Mouse (Mus musculus): ENCODE measurements at regions not wholly inside any gene's neighbourhood (a gene's known extent, or its start where the extent isn't known, plus 50 kb on each side); places are given as distances from the start of the nearest gene placed in this dataset.

DNA sequence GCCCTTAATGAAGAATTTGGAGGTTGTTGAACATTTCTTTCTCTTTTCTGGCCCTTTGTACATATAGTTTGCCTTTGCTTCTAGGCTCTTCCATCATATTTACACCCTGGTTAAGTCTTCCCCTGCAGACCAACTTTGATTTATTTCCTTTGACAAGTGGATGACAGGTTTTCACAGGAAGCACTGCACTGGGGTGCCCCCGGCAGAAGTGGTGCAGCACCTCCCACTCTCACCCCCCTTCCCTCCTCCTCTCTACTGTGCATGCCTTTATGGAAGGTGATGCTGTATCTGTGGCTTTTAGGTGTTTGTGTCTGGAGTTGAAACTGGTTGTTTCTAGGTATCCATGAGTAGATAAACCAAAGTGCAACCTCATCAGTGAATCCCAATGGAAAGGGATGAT is 518.2 kb upstream of the Nr5a2 start:
- no peak overlapping the region for H3K27ac ChIP-seq
- H3K4me3 ChIP-seq (replicated peaks), result no peak overlapping the region
- no peaks in the 10 kb centered on the region for H3K4me1 ChIP-seq
- no peaks in the 10 kb centered on the region for H3K27me3 ChIP-seq
- WGBS, result 90% methylated on average over 1 of the region's 1 CpGs
- no peak overlapping the region for H3K9ac ChIP-seq
- H3K4me2 ChIP-seq, result no peak overlapping the region
- no peak for ATAC-seq (ENCODE audit: low FRiP score)
- H3K9me3 ChIP-seq, result no peaks in the 10 kb centered on the region
- no peaks in the 10 kb centered on the region for H3K36me3 ChIP-seq (replicated peaks)

DNA sequence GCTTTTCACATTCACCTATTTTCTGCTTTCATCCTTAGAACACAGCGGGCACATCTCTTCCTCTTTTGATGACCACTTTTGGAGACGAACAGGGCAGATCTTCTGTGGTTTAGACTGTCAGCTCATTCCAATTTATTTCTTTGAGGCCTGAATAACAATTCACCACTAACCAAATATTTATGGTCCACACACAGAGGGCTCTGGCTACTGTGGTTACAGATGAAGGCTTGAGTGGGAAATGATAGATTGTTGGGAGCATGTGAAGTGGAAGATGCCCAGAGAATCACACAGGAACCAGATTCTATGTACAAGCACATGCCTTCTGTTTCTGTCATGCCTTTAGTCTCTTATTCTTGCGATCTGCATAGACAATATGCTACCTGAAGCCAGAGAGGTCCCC is 517.0 kb upstream of the Nr5a2 start:
- ATAC-seq (ENCODE audit: low FRiP score), result no peak
- H3K27me3 ChIP-seq, result no peaks in the 10 kb centered on the region
- H3K4me3 ChIP-seq (replicated peaks), result no peak overlapping the region
- no peaks in the 10 kb centered on the region for H3K36me3 ChIP-seq (replicated peaks)
- H3K9ac ChIP-seq, result no peak overlapping the region
- WGBS, result 78% methylated on average over 3 of the region's 3 CpGs
- no peak overlapping the region for H3K27ac ChIP-seq
- no peaks in the 10 kb centered on the region for H3K9me3 ChIP-seq
- no peaks in the 10 kb centered on the region for H3K4me1 ChIP-seq
- no peak overlapping the region for H3K4me2 ChIP-seq

DNA sequence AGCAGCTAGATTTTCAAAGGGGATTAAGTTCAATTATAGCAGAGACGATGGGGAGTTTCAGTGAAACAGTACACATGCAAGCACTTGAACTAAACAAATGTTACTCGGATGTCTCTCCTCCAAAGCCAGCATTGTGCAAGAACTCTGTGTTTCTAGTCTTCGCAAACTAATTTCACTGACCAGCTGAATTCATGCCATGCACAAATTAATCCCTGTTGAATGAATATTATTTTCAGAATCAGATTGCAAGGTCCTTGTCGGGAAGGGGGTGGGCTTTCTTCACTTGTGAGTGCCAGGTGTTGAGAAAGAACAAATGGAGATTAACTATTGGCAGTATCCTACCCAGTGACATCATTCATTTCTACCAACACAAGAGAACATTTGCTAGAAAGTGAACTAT is 514.6 kb upstream of the Nr5a2 start:
- no peak for ATAC-seq (ENCODE audit: low FRiP score)
- H3K27ac ChIP-seq, result no peak overlapping the region

DNA sequence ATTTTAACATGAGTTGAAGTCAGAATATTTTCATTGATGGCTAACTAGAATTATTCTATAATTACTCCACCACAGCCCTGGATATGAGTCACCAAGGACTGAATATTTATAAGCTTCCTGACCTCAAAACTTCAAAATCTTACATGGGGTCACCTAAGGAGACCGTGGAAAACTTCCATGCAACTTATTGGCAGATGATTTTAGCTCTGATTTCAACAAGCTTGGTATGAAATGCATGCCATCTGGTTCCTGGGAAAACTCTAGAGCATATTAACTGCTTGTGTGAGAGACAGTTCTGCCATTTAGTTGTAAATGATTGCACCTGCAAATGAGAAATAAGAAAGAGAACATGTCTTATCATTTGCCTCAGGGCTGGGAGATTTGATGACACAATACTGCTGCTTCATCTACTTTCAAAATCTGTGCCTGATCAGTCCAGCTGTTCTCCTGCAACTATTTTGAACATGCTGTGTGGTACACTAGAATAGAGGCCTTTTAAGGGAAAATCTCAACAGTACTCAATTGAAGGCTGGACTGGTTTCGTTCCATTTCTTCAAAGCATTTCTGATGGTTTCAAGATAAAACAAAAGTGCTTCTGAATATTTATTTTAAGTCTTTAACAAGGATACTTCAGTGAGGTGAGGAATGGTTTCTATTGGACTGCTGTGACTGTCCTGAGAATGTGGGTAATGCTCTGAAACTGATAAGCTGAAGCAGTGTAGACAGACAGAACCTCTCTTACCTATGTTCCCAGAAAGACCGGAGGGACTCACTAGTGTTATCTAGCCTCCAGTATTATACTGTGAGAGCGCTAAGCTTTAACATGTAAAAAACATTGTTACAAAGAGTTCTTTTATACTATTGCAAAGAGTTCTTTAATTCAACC is 513.8 kb upstream of the Nr5a2 start:
- 84% methylated on average over 4 of the region's 4 CpGs for WGBS

More for the DNA sequence above, 514.6 kb upstream of the Nr5a2 start:
- WGBS, result 47% methylated on average over 4 of the region's 4 CpGs
- Histone ChIP-seq H3K9ac (no peak overlapping the region), H3K4me1 (no peaks in the 10 kb centered on the region), H3K9me3 (no peaks in the 10 kb centered on the region), H3K27me3 (no peaks in the 10 kb centered on the region), H3K36me3 (replicated peaks) (no peaks in the 10 kb centered on the region), H3K4me2 (no peak overlapping the region), H3K4me3 (replicated peaks) (no peak overlapping the region)

DNA sequence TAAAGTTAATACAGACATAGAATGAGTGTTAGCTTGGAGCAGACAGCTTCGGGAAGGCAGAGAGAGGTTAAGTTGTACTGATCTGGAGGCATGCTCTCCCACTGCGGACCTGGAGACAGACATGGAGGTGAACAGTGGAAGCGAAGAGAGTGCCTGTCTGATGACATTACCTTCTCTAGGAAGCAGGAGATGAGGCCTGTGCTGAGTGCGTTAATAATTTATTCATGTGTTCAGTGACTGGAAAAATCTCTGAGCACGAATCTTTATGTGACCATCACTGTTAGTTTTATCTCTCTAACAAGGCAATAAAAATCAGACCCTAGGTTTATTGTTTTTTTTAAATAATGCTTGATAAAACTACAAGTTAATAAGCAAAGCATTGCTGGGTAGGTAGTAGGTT is 504.7 kb upstream of the Nr5a2 start:
- ATAC-seq (ENCODE audit: low FRiP score), result no peak
- Histone ChIP-seq H3K4me1 (no peaks in the 10 kb centered on the region; the same call in 1 of the 2 replicates), H3K27ac (no peak overlapping the region), H3K4me3 (replicated peaks) (no peak overlapping the region), H3K9ac (no peak overlapping the region), H3K27me3 (no peaks in the 10 kb centered on the region), H3K36me3 (replicated peaks) (no peaks in the 10 kb centered on the region), H3K4me2 (no peak overlapping the region), H3K9me3 (no peaks in the 10 kb centered on the region)
- 85% methylated on average over 5 of the region's 5 CpGs for WGBS

More for the DNA sequence above, 513.8 kb upstream of the Nr5a2 start:
- ATAC-seq (ENCODE audit: low FRiP score), result no peak
- no peak overlapping the region for H3K9ac ChIP-seq
- no peaks in the 10 kb centered on the region for H3K36me3 ChIP-seq (replicated peaks)
- H3K4me1 ChIP-seq, result no peaks in the 10 kb centered on the region
- no peak overlapping the region for H3K4me3 ChIP-seq (replicated peaks)
- H3K27me3 ChIP-seq, result no peaks in the 10 kb centered on the region
- no peaks in the 10 kb centered on the region for H3K9me3 ChIP-seq
- no peak overlapping the region for H3K27ac ChIP-seq
- H3K4me2 ChIP-seq, result no peak overlapping the region

DNA sequence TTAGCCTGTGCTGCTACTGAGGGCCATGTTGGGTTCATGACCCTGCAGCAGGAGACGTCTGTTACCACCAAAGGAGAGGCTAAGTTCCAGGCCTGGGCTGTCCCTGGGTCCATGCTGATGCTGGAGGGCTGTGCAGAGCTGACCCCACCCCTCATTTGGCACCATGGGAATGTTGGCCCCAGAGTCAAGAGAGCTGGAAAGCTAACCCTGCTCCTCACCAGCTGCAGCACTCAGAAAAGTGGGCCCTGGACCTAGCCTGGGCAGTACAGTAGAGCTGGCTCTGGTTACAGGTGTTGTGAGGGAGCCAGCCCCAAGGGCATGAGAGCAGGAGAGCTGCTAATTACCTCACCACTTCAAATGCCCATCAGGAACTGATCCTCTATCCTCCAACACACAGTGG is 500.9 kb upstream of the Nr5a2 start:
- Histone ChIP-seq H3K9ac (no peak overlapping the region), H3K36me3 (replicated peaks) (no peaks in the 10 kb centered on the region), H3K27ac (no peak overlapping the region), H3K9me3 (no peaks in the 10 kb centered on the region), H3K4me2 (no peak overlapping the region), H3K4me1 (no peaks in the 10 kb centered on the region), H3K4me3 (replicated peaks) (no peak overlapping the region), H3K27me3 (no peaks in the 10 kb centered on the region)
- WGBS, result 79% methylated on average over 1 of the region's 1 CpGs
- no peak for ATAC-seq (ENCODE audit: low FRiP score)

DNA sequence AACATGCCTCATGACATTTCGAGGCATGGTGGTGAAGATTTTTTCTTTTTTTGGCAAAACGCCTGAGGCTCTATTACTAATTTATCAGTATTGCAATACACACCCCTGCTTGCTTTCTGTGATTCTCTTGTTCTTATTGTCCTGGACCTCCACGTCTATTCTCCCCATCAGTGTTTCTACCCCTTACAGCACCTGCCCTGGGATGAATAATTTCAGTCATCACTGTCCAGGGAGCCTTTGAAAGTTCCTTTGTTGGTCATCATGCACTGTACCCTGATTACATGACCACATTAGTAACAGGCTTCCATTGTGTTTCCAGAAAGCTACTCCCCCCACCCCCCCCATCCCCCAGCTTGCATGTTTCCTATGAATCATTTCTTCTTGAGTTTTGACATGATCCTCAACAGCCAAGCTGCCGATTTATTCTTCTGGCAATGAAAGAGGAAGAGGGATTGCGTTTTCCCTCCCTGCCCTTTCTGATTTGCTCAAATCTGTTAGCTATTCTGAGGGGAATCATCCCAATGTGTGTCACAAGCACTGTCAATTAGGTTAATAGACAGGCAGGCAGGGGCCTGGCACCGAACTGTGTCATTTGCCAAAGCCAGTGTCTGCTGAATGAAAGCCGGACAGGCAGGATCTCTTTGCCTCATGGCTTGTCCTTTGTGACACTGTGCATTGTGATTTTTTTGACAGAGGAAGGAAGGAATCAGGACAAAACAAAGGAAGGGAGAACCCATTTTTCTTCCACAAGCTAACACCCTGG is 493.4 kb upstream of the Nr5a2 start:
- Histone ChIP-seq H3K4me1 (peaks cover 13% of the 10 kb centered on the region), H3K27me3 (no peaks in the 10 kb centered on the region), H3K36me3 (replicated peaks) (no peaks in the 10 kb centered on the region), H3K27ac (no peak overlapping the region), H3K9ac (no peak overlapping the region), H3K4me2 (no peak overlapping the region), H3K9me3 (no peaks in the 10 kb centered on the region), H3K4me3 (replicated peaks) (no peak overlapping the region)
- peak; percentile 58 for ATAC-seq (ENCODE audit: low FRiP score)
- 40% methylated on average over 7 of the region's 7 CpGs for WGBS

DNA sequence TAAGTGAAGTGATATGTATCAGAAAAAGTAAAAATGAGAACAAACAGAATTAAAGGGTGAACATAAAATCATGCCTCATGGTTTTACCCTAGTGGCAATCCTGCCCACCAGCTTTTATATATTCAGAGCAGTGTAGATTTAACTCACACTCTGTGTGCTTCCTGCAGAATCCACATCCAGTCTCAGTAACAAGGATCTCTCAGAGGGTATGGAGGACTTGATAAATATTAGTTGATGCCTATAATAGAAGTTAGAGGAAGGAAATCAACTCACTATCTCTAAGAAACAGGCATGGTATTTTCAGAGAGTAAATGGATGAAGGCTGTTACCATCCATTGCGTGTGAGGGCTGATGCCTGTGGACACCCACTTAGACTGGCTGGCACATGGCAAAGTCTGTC is 492.5 kb upstream of the Nr5a2 start:
- no peak overlapping the region for H3K4me3 ChIP-seq (replicated peaks)
- whole genome bisulfite sequencing, result 88% methylated on average over 1 of the region's 1 CpGs
- no peaks in the 10 kb centered on the region for H3K36me3 ChIP-seq (replicated peaks)
- peak; percentile 49; the same call in 1 of the 2 replicates for ATAC-seq (ENCODE audit: low FRiP score)
- no peaks in the 10 kb centered on the region for H3K27me3 ChIP-seq
- H3K27ac ChIP-seq, result no peak overlapping the region
- H3K4me2 ChIP-seq, result no peak overlapping the region
- no peaks in the 10 kb centered on the region for H3K9me3 ChIP-seq
- no peak overlapping the region for H3K9ac ChIP-seq
- H3K4me1 ChIP-seq, result peaks cover 13% of the 10 kb centered on the region

DNA sequence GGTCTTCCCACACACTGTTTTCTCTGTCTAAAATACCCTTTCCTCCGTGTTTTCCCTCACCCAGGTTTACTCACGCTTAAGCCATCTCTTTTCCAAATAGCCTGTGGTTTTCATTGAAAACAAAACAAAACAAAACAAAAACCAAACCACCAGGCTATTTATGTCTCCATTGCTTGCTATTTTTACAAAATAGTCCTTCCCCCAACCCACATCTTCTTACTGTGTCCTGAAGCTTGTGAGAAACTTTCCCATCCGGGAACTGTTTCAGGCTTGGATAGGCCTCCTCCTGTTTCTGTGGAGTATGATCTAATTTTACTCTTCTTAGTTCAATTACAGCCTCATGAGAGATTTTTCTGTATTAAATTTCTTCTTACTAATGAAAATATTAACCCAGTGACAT is 486.2 kb upstream of the Nr5a2 start:
- H3K27ac ChIP-seq, result no peak overlapping the region
- no peak overlapping the region for H3K9ac ChIP-seq
- H3K4me1 ChIP-seq, result peaks cover 3% of the 10 kb centered on the region; the same call in 1 of the 2 replicates
- H3K4me2 ChIP-seq, result no peak overlapping the region
- no peak overlapping the region for H3K4me3 ChIP-seq (replicated peaks)
- H3K36me3 ChIP-seq (replicated peaks), result no peaks in the 10 kb centered on the region
- H3K27me3 ChIP-seq, result no peaks in the 10 kb centered on the region
- WGBS, result 40% methylated on average over 3 of the region's 3 CpGs
- no peak for ATAC-seq (ENCODE audit: low FRiP score)
- no peaks in the 10 kb centered on the region for H3K9me3 ChIP-seq

DNA sequence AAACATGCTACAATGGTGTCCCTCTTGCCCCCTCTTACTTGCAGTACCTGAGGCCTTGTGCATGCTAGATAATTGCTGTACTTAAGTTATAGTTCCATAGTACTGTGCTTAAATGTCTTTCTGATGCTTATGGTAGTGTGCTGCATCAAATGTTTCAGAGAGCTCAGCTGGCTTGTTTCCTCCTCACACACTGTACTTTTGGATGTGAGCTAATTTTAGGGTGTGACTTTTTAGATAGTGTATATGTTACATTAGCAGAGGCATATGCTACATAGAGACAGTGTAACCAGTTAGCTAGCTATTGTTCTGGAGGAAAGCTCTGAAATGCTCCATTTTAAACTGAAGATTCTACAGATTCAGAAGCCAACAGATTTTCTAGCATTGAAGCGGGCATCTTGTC is 467.9 kb upstream of the Nr5a2 start:
- WGBS, result 97% methylated on average over 1 of the region's 1 CpGs
- H3K9ac ChIP-seq, result no peak overlapping the region
- H3K4me2 ChIP-seq, result no peak overlapping the region
- no peaks in the 10 kb centered on the region for H3K36me3 ChIP-seq (replicated peaks)
- H3K27me3 ChIP-seq, result no peaks in the 10 kb centered on the region
- no peak for ATAC-seq (ENCODE audit: low FRiP score)
- H3K4me1 ChIP-seq, result no peaks in the 10 kb centered on the region
- no peaks in the 10 kb centered on the region for H3K9me3 ChIP-seq
- no peak overlapping the region for H3K4me3 ChIP-seq (replicated peaks)
- no peak overlapping the region for H3K27ac ChIP-seq

DNA sequence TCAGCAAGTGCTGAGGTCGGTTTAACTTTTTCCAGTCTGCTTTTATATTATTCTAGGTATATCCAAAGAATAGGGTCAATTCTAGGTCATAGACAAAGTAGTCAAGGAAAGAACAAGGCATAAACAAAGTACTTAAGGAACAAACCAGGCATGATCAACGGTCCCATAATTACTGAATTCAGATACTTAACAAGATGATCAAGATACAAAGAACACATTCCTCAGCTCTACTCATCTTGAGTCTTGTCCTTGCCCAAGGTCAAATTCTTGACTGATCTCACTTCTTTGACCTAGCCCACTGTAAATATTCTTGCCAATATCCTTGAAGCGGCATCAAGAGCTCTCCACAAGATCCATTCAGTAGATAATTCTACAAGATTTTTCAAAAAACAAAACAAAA is 458.1 kb upstream of the Nr5a2 start:
- Histone ChIP-seq H3K9ac (no peak overlapping the region), H3K4me2 (no peak overlapping the region), H3K27ac (no peak overlapping the region), H3K36me3 (replicated peaks) (no peaks in the 10 kb centered on the region), H3K27me3 (no peaks in the 10 kb centered on the region), H3K4me1 (no peaks in the 10 kb centered on the region), H3K9me3 (no peaks in the 10 kb centered on the region), H3K4me3 (replicated peaks) (no peak overlapping the region)
- 60% methylated on average over 3 of the region's 3 CpGs for WGBS
- ATAC-seq (ENCODE audit: low FRiP score), result no peak

DNA sequence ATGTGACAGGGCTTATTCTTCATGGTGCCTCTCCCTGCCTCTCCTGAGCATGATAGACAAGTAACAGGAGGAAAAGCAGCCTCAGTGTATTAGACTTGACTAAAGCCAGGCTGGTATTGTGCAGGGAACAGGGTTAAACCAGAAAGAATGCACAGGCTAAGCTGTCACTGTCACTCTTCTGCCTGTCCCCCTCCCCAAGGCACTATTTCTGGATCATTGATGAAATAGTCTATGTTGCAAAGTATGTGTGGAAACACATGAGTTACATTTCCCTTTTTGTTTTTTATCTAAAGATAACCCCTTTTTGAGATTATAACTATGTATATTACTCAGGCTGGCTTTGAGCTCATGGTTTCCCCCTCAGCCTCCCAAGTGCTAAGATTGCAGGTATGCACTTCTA is 436.5 kb upstream of the Nr5a2 start:
- Histone ChIP-seq H3K4me2 (no peak overlapping the region), H3K4me1 (peaks cover 2% of the 10 kb centered on the region; the same call in 1 of the 2 replicates), H3K9ac (no peak overlapping the region), H3K36me3 (replicated peaks) (no peaks in the 10 kb centered on the region), H3K27ac (no peak overlapping the region), H3K27me3 (no peaks in the 10 kb centered on the region), H3K9me3 (no peaks in the 10 kb centered on the region), H3K4me3 (replicated peaks) (no peak overlapping the region)
- no peak for ATAC-seq (ENCODE audit: low FRiP score)

DNA sequence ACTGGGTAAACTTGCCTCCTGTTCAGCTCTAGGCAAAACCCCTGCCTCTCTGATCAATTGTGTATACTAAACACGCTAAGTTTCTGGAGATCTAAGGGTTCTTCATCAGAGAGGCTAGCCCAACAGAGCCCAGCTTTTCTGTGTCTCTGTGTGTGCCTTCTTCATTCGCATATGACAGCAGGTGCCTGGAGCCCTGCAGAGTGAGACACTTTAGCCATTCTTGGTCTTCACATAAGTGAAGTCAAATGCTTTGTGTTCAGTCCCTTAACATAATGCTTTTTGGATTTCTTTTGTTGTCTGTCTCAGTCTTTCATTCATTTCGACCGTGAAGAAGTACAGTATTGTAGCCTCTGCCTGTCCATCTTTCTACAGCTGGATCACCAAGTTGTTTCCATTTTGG is 427.3 kb upstream of the Nr5a2 start:
- Histone ChIP-seq H3K27ac (no peak overlapping the region), H3K4me3 (replicated peaks) (no peak overlapping the region), H3K4me1 (no peaks in the 10 kb centered on the region), H3K27me3 (no peaks in the 10 kb centered on the region), H3K4me2 (no peak overlapping the region), H3K9ac (no peak overlapping the region), H3K36me3 (replicated peaks) (no peaks in the 10 kb centered on the region), H3K9me3 (no peaks in the 10 kb centered on the region)
- WGBS, result 49% methylated on average over 4 of the region's 4 CpGs
- no peak for ATAC-seq (ENCODE audit: low FRiP score)
